Mouse (Mus musculus) small intestine, adult 2 months (tissue): Measurements from ENCODE around the gene Map7. TPM values are rescaled to one million over a fixed set of nuclear protein-coding genes. Genes with fewer than 3 reads are reported as not detected.
A peak's percentile ranks its signal among the peaks of the same experiment; 100 is the strongest.

Experiments
- H3K27ac ChIP-seq: fragments of 200-500 bp; 2 replicates; pipeline ENCODE4 v1.5.1; 2012; ENCODE audit warnings: low read depth, low read length, control low read depth, inconsistent platforms; ENCODE audit not compliant: insufficient read depth
- H3K27me3 ChIP-seq: fragments of 200-500 bp; 2 replicates; pipeline ENCODE4 v1.6.1; 2012; ENCODE audit warnings: mild to moderate bottlenecking, moderate library complexity, low read length, inconsistent platforms; ENCODE audit not compliant: control insufficient read depth, insufficient read depth
- H3K36me3 ChIP-seq: fragments of 200-500 bp; 2 replicates; pipeline ENCODE4 v1.6.1; 2012; ENCODE audit warnings: mild to moderate bottlenecking, low read length, control low read depth, inconsistent platforms; ENCODE audit not compliant: control insufficient read depth, insufficient read depth
- H3K4me1 ChIP-seq: fragments of 200-500 bp; 2 replicates; pipeline ENCODE4 v1.6.1; 2012; ENCODE audit warnings: low read length, inconsistent platforms, mixed read lengths; ENCODE audit not compliant: control insufficient read depth, insufficient read depth, insufficient read length
- H3K4me3 ChIP-seq: fragments of 200-500 bp; 2 replicates; pipeline ENCODE4 v1.5.1; 2012; ENCODE audit warnings: low read depth, mild to moderate bottlenecking, control low read depth, inconsistent platforms, low read length, moderate library complexity
- CTCF ChIP-seq: fragments of 200-500 bp; IDR thresholded peaks from 2 replicates; pipeline ENCODE4 v1.5.1; 2012; ENCODE audit warnings: low read depth, mild to moderate bottlenecking, control low read depth, inconsistent platforms, low read length, moderate library complexity, mixed read lengths; ENCODE audit not compliant: insufficient replicate concordance, insufficient read length; ENCODE audit errors: extremely low read depth
- POLR2A ChIP-seq: fragments of 200-500 bp; IDR thresholded peaks from 2 replicates; pipeline ENCODE4 v1.6.1; 2012; ENCODE audit warnings: low read depth, mild to moderate bottlenecking, control low read depth, inconsistent platforms, low read length, moderate library complexity
- WGBS: fragments of 180-500 bp; shearing (Covaris S2); methylation state at CpG from one replicate; pipeline ENCODE4 v1.1.7; 2018; 5-methylcytosine and 5-hydroxymethylcytosine counted together
- polyA plus RNA-seq: library from polyadenylated mRNA; depleted of rRNA; stranded (reverse); fragments of >200 nt; gene quantifications from 2 replicates; pipeline ENCODE4 v1.2.3, GENCODE M21; 2012; rRNA removed

Gene Map7
- 25.4 and 40.8 TPM in 2 replicates for polyA plus RNA-seq

DNA sequence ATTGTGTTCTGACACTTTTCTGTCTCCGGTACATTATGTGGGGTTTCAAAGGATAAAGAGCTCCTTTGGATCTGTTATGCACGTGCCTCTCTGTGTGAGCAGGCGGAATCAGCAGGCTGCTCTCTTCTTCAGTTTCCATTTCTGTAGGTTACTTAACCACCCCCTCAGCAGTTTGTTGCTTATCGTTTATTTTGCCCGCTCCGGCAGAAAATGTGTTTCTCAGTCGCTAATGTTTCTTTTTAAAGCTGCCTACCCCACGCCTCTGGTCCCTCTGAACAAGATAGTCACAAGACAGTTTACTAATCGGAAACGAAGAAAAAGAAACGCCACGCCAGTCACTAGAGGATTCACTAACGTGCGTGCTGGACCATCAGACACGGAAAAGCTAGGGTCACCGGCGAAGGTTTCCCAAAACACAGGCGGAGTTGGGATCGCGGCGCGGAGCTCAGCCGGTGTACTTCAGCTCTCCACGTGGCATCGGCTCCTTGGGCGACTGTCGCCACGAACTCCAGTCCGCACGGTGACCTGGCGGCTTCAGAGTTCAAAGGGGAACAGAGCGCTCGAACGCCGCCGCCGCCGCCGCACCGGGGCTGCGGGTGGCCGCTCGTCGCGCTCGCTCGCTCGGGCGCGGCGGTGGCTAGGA lies at the start of gene Map7:
TSS of gene Map7 (plus strand) at position 342 of the 643 bp plus-strand sequence.
- H3K27me3 ChIP-seq, result peaks cover 7% of the 10 kb centered on the region; the same call in 1 of the 2 replicates
- 3% methylated on average over 51 of the region's 51 CpGs for WGBS
- H3K4me3 ChIP-seq, result peak within 1 kb of the TSS; percentile 76
- H3K4me1 ChIP-seq, result peaks cover 6% of the 10 kb centered on the region; the same call in 1 of the 2 replicates
- no peak for TF ChIP-seq CTCF
- no peak for TF ChIP-seq POLR2A
- H3K36me3 ChIP-seq, result no peaks in the 10 kb centered on the region
- H3K27ac ChIP-seq, result peak within 1 kb of the TSS; percentile 46

GRCm38 (mm10) chr10:20101456-20101855 lies 46.8 kb upstream of the Map7 start:
- no peak overlapping the region for H3K27ac ChIP-seq
- WGBS, result 95% methylated on average over 6 of the region's 6 CpGs
- no peak overlapping the region for H3K4me3 ChIP-seq
- peaks cover 5% of the 10 kb centered on the region; the same call in 1 of the 2 replicates for H3K4me1 ChIP-seq
- peaks cover 12% of the 10 kb centered on the region for H3K36me3 ChIP-seq
- no peaks in the 10 kb centered on the region for H3K27me3 ChIP-seq
- TF ChIP-seq CTCF, result no peak
- no peak for TF ChIP-seq POLR2A

DNA sequence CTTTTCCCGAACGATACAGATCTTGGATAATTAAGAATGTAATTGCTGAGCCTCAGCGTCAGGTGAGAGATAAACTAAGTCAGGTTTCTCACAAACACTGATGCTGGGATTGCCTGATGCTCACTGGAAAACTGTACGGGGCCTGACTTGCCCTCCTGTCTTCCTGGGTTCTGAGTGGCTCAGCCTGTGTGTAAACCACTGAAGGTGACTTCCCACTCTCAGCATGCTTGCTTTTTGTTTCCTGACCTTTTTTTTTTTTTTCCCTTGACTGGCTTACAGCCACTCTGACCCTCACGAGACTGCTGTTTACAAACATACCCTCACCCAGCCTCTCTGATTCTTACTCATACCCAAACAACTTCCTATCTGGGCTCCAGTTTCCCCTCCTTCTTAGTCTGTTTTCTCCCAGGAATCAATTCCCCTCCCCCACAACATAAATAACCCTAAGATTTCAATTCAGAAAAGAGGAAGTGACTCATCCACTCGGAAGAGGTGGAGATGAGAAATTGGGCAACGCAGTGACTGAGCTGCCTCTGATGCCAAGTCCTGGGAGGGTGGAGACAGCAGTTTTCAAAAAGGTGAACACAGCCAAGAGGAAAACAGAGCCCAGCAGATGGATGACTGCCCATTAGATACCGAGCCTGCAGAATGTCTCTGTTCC lies 43.9 kb upstream of the Map7 start:
- peak overlapping the region; percentile 21; the same call in 1 of the 2 replicates for H3K27ac ChIP-seq
- 44% methylated on average over 8 of the region's 8 CpGs for WGBS
- TF ChIP-seq POLR2A (no peak), CTCF (no peak)
- H3K36me3 ChIP-seq, result peaks cover 18% of the 10 kb centered on the region
- peaks cover 5% of the 10 kb centered on the region; the same call in 1 of the 2 replicates for H3K4me1 ChIP-seq
- H3K4me3 ChIP-seq, result no peak overlapping the region
- H3K27me3 ChIP-seq, result no peaks in the 10 kb centered on the region

DNA sequence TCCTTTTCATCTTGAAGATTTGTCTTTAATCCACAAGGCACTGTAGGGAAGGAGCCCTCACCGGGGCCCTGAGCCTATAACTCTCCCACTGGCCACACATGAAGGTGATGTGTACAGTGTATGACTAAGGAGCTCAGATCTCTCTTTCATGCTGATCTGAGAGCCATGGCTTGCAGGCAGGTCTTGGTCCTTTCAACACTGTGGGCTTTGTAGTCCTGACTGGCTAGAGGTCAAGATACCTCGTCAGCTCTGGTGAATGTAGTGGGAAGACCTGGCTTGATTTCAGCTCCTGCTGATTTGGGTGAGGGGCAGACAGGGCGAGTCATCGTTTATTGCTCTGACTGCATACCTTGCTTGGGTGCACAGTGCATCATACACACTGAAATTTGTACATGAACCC lies 42.7 kb upstream of the Map7 start:
- H3K4me1 ChIP-seq, result peaks cover 5% of the 10 kb centered on the region; the same call in 1 of the 2 replicates
- H3K27ac ChIP-seq, result no peak overlapping the region
- H3K4me3 ChIP-seq, result no peak overlapping the region
- no peak for TF ChIP-seq POLR2A
- no peak for TF ChIP-seq CTCF
- peaks cover 11% of the 10 kb centered on the region; the same call in 1 of the 2 replicates for H3K36me3 ChIP-seq
- WGBS, result 75% methylated on average over 4 of the region's 4 CpGs
- H3K27me3 ChIP-seq, result no peaks in the 10 kb centered on the region

- Histone ChIP-seq H3K36me3 (peaks cover 13% of the 10 kb centered on the region), H3K27me3 (no peaks in the 10 kb centered on the region), H3K27ac (no peak overlapping the region), H3K4me1 (peaks cover 5% of the 10 kb centered on the region; the same call in 1 of the 2 replicates), H3K4me3 (no peak overlapping the region)
- WGBS, result 97% methylated on average over 14 of the region's 14 CpGs
- TF ChIP-seq POLR2A, result no peak
- TF ChIP-seq CTCF, result no peak
These were observed 41.2 kb upstream of the Map7 start for GRCm38 (mm10) chr10:20107031-20107430.

DNA sequence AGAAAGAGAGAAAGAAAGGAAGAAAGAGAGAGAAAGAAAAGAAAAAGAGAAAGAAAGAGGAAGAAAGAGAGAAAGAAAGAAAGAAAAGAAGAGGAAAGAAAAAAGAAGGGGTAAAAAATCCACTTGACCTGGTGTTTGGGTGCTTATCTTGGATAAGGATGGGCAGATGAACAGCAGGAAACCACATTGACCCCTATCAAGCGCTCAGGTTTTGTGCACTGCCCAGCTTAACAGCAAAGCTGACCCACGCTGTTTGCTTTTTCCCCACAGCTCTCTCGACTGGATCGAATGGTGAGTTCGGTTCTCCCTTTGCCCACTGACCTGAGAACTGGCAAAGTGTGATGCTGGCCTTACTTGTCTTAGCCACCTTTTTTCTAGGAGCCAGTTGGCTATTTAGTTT lies 36.8 kb upstream of the Map7 start:
- TF ChIP-seq CTCF (no peak), POLR2A (no peak)
- H3K27ac ChIP-seq, result no peak overlapping the region
- no peaks in the 10 kb centered on the region for H3K4me1 ChIP-seq
- peaks cover 12% of the 10 kb centered on the region for H3K36me3 ChIP-seq
- no peaks in the 10 kb centered on the region for H3K27me3 ChIP-seq
- H3K4me3 ChIP-seq, result no peak overlapping the region
- 92% methylated on average over 5 of the region's 5 CpGs for WGBS
